Mouse (Mus musculus): Measurements from ENCODE around the gene Ube4b.

GRCm38 (mm10) chr4:149302751-149303150 is 123.8 kb downstream of the Ube4b start:
- TF ChIP-seq POLR2A (IDR thresholded peaks at IDR 0.05; ENCODE audit: control insufficient read depth in 1 of 2, insufficient read depth in 1 of 2, low read depth in 1 of 2, low read length in 2 of 2, poor library complexity in 1 of 2): no peak
- no peak for TF ChIP-seq MAFK (IDR thresholded peaks at IDR 0.05; ENCODE audit: borderline replicate concordance, low read depth, low read length)
- no peak for TF ChIP-seq MYB (IDR thresholded peaks at IDR 0.05; ENCODE audit: low read depth, low read length)
- TF ChIP-seq MEF2A (IDR thresholded peaks at IDR 0.05; ENCODE audit: extremely low read depth, insufficient replicate concordance, low read depth, low read length, poor library complexity, severe bottlenecking): no peak
- no peak for TF ChIP-seq NELFE (IDR thresholded peaks at IDR 0.05; ENCODE audit: low read depth, low read length)
- TF ChIP-seq TAL1 (IDR thresholded peaks at IDR 0.05; ENCODE audit: low read length): no peak
- TF ChIP-seq MAX (IDR thresholded peaks at IDR 0.05; ENCODE audit: low read length): no peak
- TF ChIP-seq HCFC1 (IDR thresholded peaks at IDR 0.05; ENCODE audit: low read depth, low read length): no peak
- no peak for TF ChIP-seq USF2 (IDR thresholded peaks at IDR 0.05; ENCODE audit: borderline replicate concordance in 1 of 2, insufficient read depth in 1 of 2, low read depth in 1 of 2, low read length in 2 of 2)
- TF ChIP-seq TCF12 (IDR thresholded peaks at IDR 0.05; ENCODE audit: low read depth, low read length): no peak
- no peak for TF ChIP-seq GATA1 (IDR thresholded peaks at IDR 0.05; ENCODE audit: low read depth, low read length)
- TF ChIP-seq ELF1 (IDR thresholded peaks at IDR 0.05; ENCODE audit: low read depth, low read length): no peak

Data from MEL (cell line).